Mouse (Mus musculus) CH12.LX (cell line): ENCODE measurements around the gene Faxc. TPM values are rescaled to one million over a fixed set of nuclear protein-coding genes. Genes with fewer than 3 reads are reported as not detected.

Source experiments
- DNase-seq: peaks from one replicate; pipeline ENCODE4 v3.0.0-alpha.2; 2013; ENCODE audit errors: extremely low read depth
- H3K27ac ChIP-seq: 2 replicates; pipeline ENCODE4 v1.5.1; 2012; ENCODE audit warnings: low read depth, mild to moderate bottlenecking, control low read depth, moderate library complexity; ENCODE audit not compliant: insufficient read depth
- H3K27me3 ChIP-seq: replicated peaks from 2 replicates; pipeline ENCODE3; 2012; ENCODE audit warnings: inconsistent platforms
- H3K36me3 ChIP-seq, 2 experiments: replicated peaks in 1 of 2; 2 replicates each; pipeline versions ENCODE3 to v1.6.1; 2012; ENCODE audit warnings: inconsistent platforms in 1 of 2, low read length in 1 of 2, mild to moderate bottlenecking in 1 of 2, mixed read lengths in 1 of 2, moderate library complexity in 1 of 2; ENCODE audit not compliant: control insufficient read depth in 1 of 2, insufficient read depth in 1 of 2
- H3K4me1 ChIP-seq, 2 experiments: 2 replicates each; pipeline ENCODE4 v1.6.1; 2012; ENCODE audit warnings: inconsistent platforms in 1 of 2, moderate library complexity in 1 of 2; ENCODE audit not compliant: insufficient read depth in 2 of 2, control insufficient read depth in 1 of 2
- H3K4me2 ChIP-seq: 2 replicates; pipeline ENCODE4 v1.6.1; 2012; ENCODE audit warnings: low read depth, mild to moderate bottlenecking, control low read depth; ENCODE audit not compliant: poor library complexity, insufficient read depth, severe bottlenecking
- H3K4me3 ChIP-seq, 3 experiments: fragments of 150-350 bp in 1 of 3; sonication (generic) in 1 of 3; replicated peaks in 1 of 3; 2 replicates each; pipeline versions ENCODE3 to v1.5.1; 2011 to 2012; ENCODE audit warnings: low read depth in 2 of 3, low read length in 2 of 3, mild to moderate bottlenecking in 2 of 3, moderate library complexity in 2 of 3, control low read depth in 1 of 3, improper control_type of control experiment in 1 of 3, inconsistent platforms in 1 of 3, mixed read lengths in 1 of 3; ENCODE audit not compliant: poor library complexity in 1 of 3
- H3K79me2 ChIP-seq: replicated peaks from 2 replicates; pipeline ENCODE4 v1.6.1; 2012; ENCODE audit warnings: mild to moderate bottlenecking, moderate library complexity; ENCODE audit not compliant: control insufficient read depth, poor library complexity, insufficient read depth, severe bottlenecking; ENCODE audit errors: extremely low read depth
- H3K9ac ChIP-seq: 2 replicates; pipeline ENCODE4 v1.6.1; 2012; ENCODE audit warnings: low read depth, mild to moderate bottlenecking, control low read depth, moderate library complexity; ENCODE audit not compliant: insufficient read depth
- H3K9me3 ChIP-seq: replicated peaks from 2 replicates; pipeline ENCODE3; 2012; ENCODE audit warnings: low read length, inconsistent platforms, mixed read lengths
- CHD1 ChIP-seq: IDR thresholded peaks from 2 replicates; pipeline ENCODE4 v1.6.1; 2012; ENCODE audit warnings: low read depth, low read length, improper control_type of control experiment, inconsistent platforms
- CHD2 ChIP-seq: IDR thresholded peaks from 2 replicates; pipeline ENCODE4 v1.6.1; 2011; ENCODE audit warnings: low read length, improper control_type of control experiment
- E2F4 ChIP-seq: IDR thresholded peaks from 2 replicates; pipeline ENCODE4 v1.6.1; 2011; ENCODE audit warnings: low read depth, low read length, improper control_type of control experiment; ENCODE audit not compliant: insufficient replicate concordance
- ELF1 ChIP-seq: IDR thresholded peaks from 2 replicates; pipeline ENCODE4 v1.6.1; 2014; ENCODE audit warnings: low read depth, mild to moderate bottlenecking, inconsistent platforms, low read length, improper control_type of control experiment
- EP300 ChIP-seq: IDR thresholded peaks from 2 replicates; pipeline ENCODE4 v1.6.1; 2011; ENCODE audit warnings: low read length, improper control_type of control experiment
- ETS1 ChIP-seq: conservative IDR thresholded peaks from 2 replicates; pipeline ENCODE4 v1.6.1; 2012; ENCODE audit warnings: low read depth, mild to moderate bottlenecking, inconsistent platforms, low read length, improper control_type of control experiment, moderate library complexity
- GABPA ChIP-seq: IDR thresholded peaks from 2 replicates; pipeline ENCODE4 v1.6.1; 2012; ENCODE audit warnings: low read depth, low read length, improper control_type of control experiment, inconsistent platforms; ENCODE audit not compliant: insufficient replicate concordance
- HCFC1 ChIP-seq: IDR thresholded peaks from 2 replicates; pipeline ENCODE4 v1.6.1; 2012; ENCODE audit warnings: low read depth, mild to moderate bottlenecking, inconsistent platforms, low read length, improper control_type of control experiment
- IRF4 ChIP-seq: IDR thresholded peaks from 2 replicates; pipeline ENCODE4 v1.6.1; 2014; ENCODE audit warnings: low read depth, mild to moderate bottlenecking, inconsistent platforms, low read length, improper control_type of control experiment
- JUN ChIP-seq: IDR thresholded peaks from 2 replicates; pipeline ENCODE4 v1.6.1; 2011; ENCODE audit warnings: low read depth, mild to moderate bottlenecking, low read length, improper control_type of control experiment, moderate library complexity; ENCODE audit not compliant: insufficient read depth
- JUND ChIP-seq: conservative IDR thresholded peaks from 2 replicates; pipeline ENCODE4 v1.6.1; 2011; ENCODE audit warnings: low read depth, low read length, improper control_type of control experiment
- KAT2A ChIP-seq: IDR thresholded peaks from 2 replicates; pipeline ENCODE4 v1.6.1; 2012; ENCODE audit warnings: low read length, improper control_type of control experiment, inconsistent platforms; ENCODE audit not compliant: insufficient replicate concordance
- MAFK ChIP-seq: IDR thresholded peaks from 2 replicates; pipeline ENCODE4 v1.6.1; 2011; ENCODE audit warnings: low read length, improper control_type of control experiment; ENCODE audit not compliant: insufficient replicate concordance
- MAX ChIP-seq: IDR thresholded peaks from 2 replicates; pipeline ENCODE4 v1.6.1; 2011; ENCODE audit warnings: low read length, improper control_type of control experiment
- MAZ ChIP-seq: IDR thresholded peaks from 2 replicates; pipeline ENCODE4 v1.6.1; 2012; ENCODE audit warnings: low read depth, mild to moderate bottlenecking, inconsistent platforms, low read length, improper control_type of control experiment, moderate library complexity
- MEF2A ChIP-seq: IDR thresholded peaks from 2 replicates; pipeline ENCODE4 v1.6.1; 2014; ENCODE audit warnings: low read depth, mild to moderate bottlenecking, inconsistent platforms, low read length, improper control_type of control experiment, borderline replicate concordance
- MXI1 ChIP-seq: IDR thresholded peaks from 2 replicates; pipeline ENCODE4 v1.6.1; 2011; ENCODE audit warnings: mild to moderate bottlenecking, low read depth, low read length, improper control_type of control experiment
- MYC ChIP-seq: IDR thresholded peaks from 2 replicates; pipeline ENCODE4 v1.6.1; 2011; ENCODE audit warnings: low read depth, mild to moderate bottlenecking, improper control_type of control experiment, low read length
- NRF1 ChIP-seq: IDR thresholded peaks from 2 replicates; pipeline ENCODE4 v1.6.1; 2014; ENCODE audit warnings: low read depth, mild to moderate bottlenecking, inconsistent platforms, low read length, improper control_type of control experiment, moderate library complexity
- PAX5 ChIP-seq: IDR thresholded peaks from 2 replicates; pipeline ENCODE4 v1.6.1; 2012; ENCODE audit warnings: low read length, inconsistent platforms, mixed read lengths
- POLR2A ChIP-seq: IDR thresholded peaks from 2 replicates; pipeline ENCODE4 v1.6.1; 2011; ENCODE audit warnings: low read depth, mild to moderate bottlenecking, improper control_type of control experiment, low read length
- POLR2AphosphoS2 ChIP-seq: IDR thresholded peaks from 2 replicates; pipeline ENCODE4 v1.6.1; 2011; ENCODE audit warnings: low read depth, low read length, improper control_type of control experiment
- RCOR1 ChIP-seq: conservative IDR thresholded peaks from 2 replicates; pipeline ENCODE4 v1.6.1; 2012; ENCODE audit warnings: low read depth, mild to moderate bottlenecking, inconsistent platforms, low read length, improper control_type of control experiment
- SIN3A ChIP-seq: IDR thresholded peaks from 2 replicates; pipeline ENCODE4 v1.6.1; 2012; ENCODE audit warnings: low read length, improper control_type of control experiment, inconsistent platforms
- SMC3 ChIP-seq: IDR thresholded peaks from 2 replicates; pipeline ENCODE4 v1.6.1; 2011; ENCODE audit warnings: low read depth, low read length, improper control_type of control experiment
- TBP ChIP-seq: conservative IDR thresholded peaks from 2 replicates; pipeline ENCODE4 v1.6.1; 2011; ENCODE audit warnings: low read depth, low read length, improper control_type of control experiment
- TCF12 ChIP-seq: IDR thresholded peaks from 2 replicates; pipeline ENCODE4 v1.6.1; 2014; ENCODE audit warnings: low read depth, mild to moderate bottlenecking, inconsistent platforms, low read length, improper control_type of control experiment
- UBTF ChIP-seq: IDR thresholded peaks from 2 replicates; pipeline ENCODE4 v1.6.1; 2012; ENCODE audit warnings: low read depth, mild to moderate bottlenecking, inconsistent platforms, low read length, improper control_type of control experiment, moderate library complexity
- USF2 ChIP-seq: conservative IDR thresholded peaks from 2 replicates; pipeline ENCODE4 v1.6.1; 2011; ENCODE audit warnings: low read depth, low read length, improper control_type of control experiment
- ZC3H11A ChIP-seq: IDR thresholded peaks from 2 replicates; pipeline ENCODE4 v1.6.1; 2012; ENCODE audit warnings: low read depth, mild to moderate bottlenecking, inconsistent platforms, low read length, improper control_type of control experiment
- ZKSCAN1 ChIP-seq: IDR thresholded peaks from 2 replicates; pipeline ENCODE4 v1.6.1; 2012; ENCODE audit warnings: low read depth, inconsistent platforms, low read length, improper control_type of control experiment, borderline replicate concordance
- ZMIZ1 ChIP-seq: IDR thresholded peaks from 2 replicates; pipeline ENCODE4 v1.6.1; 2012; ENCODE audit warnings: low read depth, mild to moderate bottlenecking, inconsistent platforms, low read length, improper control_type of control experiment
- dilution Hi-C: fragments of 300-500 bp; cut with MboI; formaldehyde crosslinking; loops from 2 replicates; pipeline ENCODE4 v1.14.3; 2020; ENCODE audit warnings: low sequenced_read_pairs; ENCODE audit not compliant: extremely low pct_unique_long_range_greater_than_20kb, extremely low pct_ligation_motif_present
- in situ Hi-C: fragments of 300-500 bp; cut with MboI; formaldehyde crosslinking; loops from 3 replicates; pipeline ENCODE4 v1.14.3; 2019; ENCODE audit warnings: low sequenced_read_pairs, low pct_ligation_motif_present, low pct_unique_long_range_greater_than_20kb, mixed read lengths
- polyA plus RNA-seq: library from polyadenylated mRNA; unstranded; fragments of >175 nt; gene quantifications from 2 replicates; pipeline ENCODE4 v1.2.1, GENCODE M21; 2012; ENCODE audit warnings: low read depth; ENCODE audit not compliant: insufficient read length
- total RNA-seq, 2 experiments: library from RNA; depleted of rRNA; stranded (reverse); fragments of 300-350 nt in 1 of 2; fragments of >200 nt in 1 of 2; gene quantifications; 2 replicates each; pipeline ENCODE4 v1.2.3; 2012 to 2014

Faxc gene
- total and polyA plus RNA-seq, 3 experiments: 0.16 to 1.7 (median 0.37) TPM

GRCm38 (mm10) chr4:21944672-21945071 is 13.5 kb downstream of the Faxc start:
- no peaks in the 10 kb centered on the region for H3K27me3 ChIP-seq
- peak overlapping the region; percentile 9; the same call in 1 of the 2 replicates for H3K9ac ChIP-seq
- H3K4me1 ChIP-seq: peaks cover 0 to 5% of the 10 kb centered on the region in 2 experiments; a peak in 2 of 4 replicates
- peak overlapping the region; percentile 83 for H3K4me2 ChIP-seq
- dilution Hi-C loops (no loop called here), in situ Hi-C loops (no loop called here)
- H3K27ac ChIP-seq: no peak overlapping the region
- no peak overlapping the region for H3K4me3 ChIP-seq
- H3K36me3 ChIP-seq: no peaks in the 10 kb centered on the region
- no peaks in the 10 kb centered on the region for H3K9me3 ChIP-seq
- no peak for DNase-seq
- TF ChIP-seq SIN3A (0 out of 2 replicates have a peak, but pooled peaks have one; percentile 9), TBP (no peak), MXI1 (peak; percentile 25; the same call in 1 of the 2 replicates), MEF2A (peak; percentile 40; the same call in 1 of the 2 replicates), CHD2 (0 out of 2 replicates have a peak, but pooled peaks have one; percentile 10), JUN (peak; percentile 41), IRF4 (peak; percentile 71; the same call in 1 of the 2 replicates), ELF1 (no peak), JUND (peak; percentile 70)
- H3K79me2 ChIP-seq: no peaks in the 10 kb centered on the region

- peak; percentile 43 for DNase-seq
- dilution Hi-C loops: no loop called here
- Histone ChIP-seq H3K9me3 (no peaks in the 10 kb centered on the region), H3K4me1 (peaks cover 0 to 24% of the 10 kb centered on the region in 2 experiments; a peak in 2 of 4 replicates), H3K9ac (no peak overlapping the region), H3K4me2 (no peak overlapping the region), H3K27ac (no peak overlapping the region), H3K36me3 (no peaks in the 10 kb centered on the region), H3K79me2 (no peaks in the 10 kb centered on the region), H3K4me3 (no peak overlapping the region), H3K27me3 (no peaks in the 10 kb centered on the region)
- in situ Hi-C loops: loop anchor here (10.0 kb wide), 1 partner anchor 107 kb away; the partner anchor contains the start of gene Pnisr
- TF ChIP-seq CHD1: no peak
- TF ChIP-seq TCF12: no peak
- peak; percentile 39; the same call in 1 of the 2 replicates for TF ChIP-seq ZC3H11A
- no peak for TF ChIP-seq KAT2A
- 0 out of 2 replicates have a peak, but pooled peaks have one; percentile 13 for TF ChIP-seq HCFC1
- peak; percentile 76 for TF ChIP-seq SMC3
- TF ChIP-seq MAX: no peak
- no peak for TF ChIP-seq RCOR1
- no peak for TF ChIP-seq MAZ
- no peak for TF ChIP-seq ZMIZ1
- no peak for TF ChIP-seq GABPA
- TF ChIP-seq TBP: no peak
- no peak for TF ChIP-seq PAX5
- TF ChIP-seq NRF1: 0 out of 2 replicates have a peak, but pooled peaks have one; percentile 17
- TF ChIP-seq ZKSCAN1: no peak
- no peak for TF ChIP-seq MXI1
- 0 out of 2 replicates have a peak, but pooled peaks have one; percentile 29 for TF ChIP-seq SIN3A
- TF ChIP-seq CHD2: no peak
- no peak for TF ChIP-seq ETS1
- no peak for TF ChIP-seq MYC
- TF ChIP-seq EP300: no peak
- TF ChIP-seq JUND: 0 out of 2 replicates have a peak, but pooled peaks have one; percentile 22
- no peak for TF ChIP-seq POLR2AphosphoS2
- TF ChIP-seq ELF1: no peak
- no peak for TF ChIP-seq USF2
- TF ChIP-seq MEF2A: no peak
- TF ChIP-seq E2F4: no peak
- no peak for TF ChIP-seq POLR2A
- TF ChIP-seq MAFK: no peak
- TF ChIP-seq UBTF: no peak
Measured at GRCm38 (mm10) chr4:21951444-21951843, 20.3 kb downstream of the Faxc start.
